Mouse (Mus musculus) 3134 (cell line): Measurements from ENCODE around the gene Coro1b.
A peak's percentile ranks its signal among the peaks of the same experiment; 100 is the strongest.

ENCODE experiments used
- DNase-seq: peaks from one replicate; pipeline ENCODE4 v3.0.0-alpha.2; 2011; ENCODE audit warnings: low spot score; ENCODE audit not compliant: insufficient read length; ENCODE audit errors: extremely low read depth

The Coro1b gene

GRCm38 (mm10) chr19:4154437-4155222 is 6.2 kb downstream of the Coro1b start:
- no peak for DNase-seq

DNA sequence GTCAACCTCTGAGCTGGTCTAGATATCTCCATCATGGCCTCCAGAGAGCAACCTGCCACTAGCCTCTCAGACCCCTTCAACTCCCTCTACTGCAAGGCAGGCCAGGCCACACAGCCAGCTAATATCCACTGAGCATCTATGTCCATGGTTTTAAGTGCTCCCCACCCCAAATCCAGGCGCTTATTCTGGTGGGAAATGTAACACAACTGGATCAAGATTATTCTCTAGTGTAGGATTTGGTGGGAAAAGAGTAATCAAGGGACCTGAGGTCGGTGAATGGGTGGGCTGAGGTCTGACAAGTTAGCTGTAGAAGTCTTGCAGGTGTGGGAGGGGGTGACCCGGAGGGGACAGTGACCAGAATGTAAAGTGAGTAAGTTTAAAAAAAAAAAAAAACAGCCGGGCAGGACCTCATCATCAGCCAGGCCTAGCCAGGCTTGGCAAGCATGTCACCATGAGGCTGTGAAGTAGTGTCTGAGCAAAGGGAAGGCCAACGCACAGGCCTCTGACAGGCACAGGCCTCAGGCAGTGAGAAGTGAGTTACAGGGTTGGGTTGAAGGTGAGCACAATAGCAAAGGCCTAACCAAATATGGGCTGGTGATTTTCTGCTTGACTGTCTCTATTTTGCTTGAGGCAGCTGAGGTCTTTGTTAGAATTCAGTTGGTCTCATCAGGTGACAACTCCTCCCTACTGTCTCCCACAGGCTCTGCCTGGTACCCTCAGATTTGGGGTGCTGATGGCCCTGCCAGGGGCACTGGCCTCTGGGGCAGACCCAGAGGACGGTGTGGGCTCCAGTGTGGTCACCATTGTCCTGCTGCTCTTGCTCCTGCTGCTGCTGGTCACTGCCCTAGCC is 7.0 kb downstream of the Coro1b start:
- no peak for DNase-seq

DNA sequence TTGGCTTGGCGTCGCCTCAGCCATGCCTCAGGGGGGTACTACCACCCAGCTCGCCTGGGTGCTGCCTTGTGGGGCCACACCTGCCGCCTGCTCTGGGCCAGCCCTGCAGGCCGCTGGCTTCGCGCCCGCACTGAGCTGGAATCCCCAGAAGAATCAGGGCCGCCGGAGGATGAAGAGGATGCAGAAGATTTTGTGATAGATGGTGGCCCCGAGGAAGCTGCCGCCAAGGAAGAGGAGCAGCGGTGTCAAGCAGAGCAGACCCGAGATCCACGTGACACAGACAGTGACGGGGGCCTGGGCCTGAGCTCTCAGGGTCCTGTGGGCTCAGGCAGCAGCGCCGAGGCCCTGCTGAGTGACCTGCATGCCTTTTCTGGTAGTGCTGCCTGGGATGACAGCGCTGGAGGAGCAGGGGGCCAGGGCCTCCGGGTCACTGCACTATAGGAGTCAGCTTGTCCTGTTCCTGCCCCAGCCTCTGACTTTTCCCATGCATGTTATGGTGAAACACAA is 7.7 kb downstream of the Coro1b start:
- DNase-seq = no peak

DNA sequence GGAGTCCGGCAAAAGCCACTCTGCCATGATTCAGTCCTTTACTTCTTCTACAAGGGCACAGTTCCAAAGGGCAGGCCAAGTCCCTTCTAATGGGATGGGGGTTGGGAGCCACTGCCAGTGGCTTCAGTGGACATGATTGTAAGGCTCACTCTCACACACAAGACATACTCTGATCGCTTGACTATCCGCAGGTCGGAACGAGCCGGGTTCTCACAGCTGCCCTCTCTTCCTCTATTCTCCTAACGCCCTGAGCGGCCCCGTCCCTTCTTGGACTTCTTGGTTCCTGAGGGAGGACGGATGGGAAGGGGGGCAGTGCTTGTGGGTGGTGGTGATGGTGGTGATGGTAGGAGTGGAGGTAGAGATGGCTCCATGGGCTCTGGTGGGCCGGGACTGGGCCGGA is 8.4 kb downstream of the Coro1b start:
- DNase-seq = no peak

GRCm38 (mm10) chr19:4159049-4159448 is 10.6 kb downstream of the Coro1b start:
- no peak for DNase-seq

GRCm38 (mm10) chr19:4162646-4163542 is 14.5 kb downstream of the Coro1b start, which contains the start of gene Rps6kb2:
Gene Rps6kb2 (minus strand): TSS chr19:4163354.
- DNase-seq = peak; percentile 85

- DNase-seq = no peak
Observed at GRCm38 (mm10) chr19:4163543-4163887, 15.1 kb downstream of the Coro1b start.

GRCm38 (mm10) chr19:4164100-4164499 is 15.7 kb downstream of the Coro1b start:
- no peak for DNase-seq

DNA sequence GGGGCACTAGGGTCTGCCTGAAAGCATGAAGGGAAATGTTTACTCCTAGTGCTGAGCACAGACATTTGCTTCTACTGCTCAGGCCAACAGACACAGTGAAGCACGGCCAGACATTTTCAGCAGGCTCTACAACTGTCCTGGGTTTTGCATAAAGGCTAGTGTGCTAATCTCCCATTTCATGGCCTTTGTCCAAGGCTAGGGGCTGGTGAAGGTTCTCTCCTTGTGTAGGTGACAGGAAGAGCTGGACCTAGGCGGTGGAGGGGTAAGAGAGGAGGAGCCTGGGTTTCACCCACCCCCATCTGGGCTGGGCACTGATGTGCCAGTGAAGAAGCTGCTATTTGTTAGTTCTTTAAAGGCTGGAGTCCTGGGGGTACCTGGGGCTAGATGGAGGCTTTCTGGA is 16.3 kb downstream of the Coro1b start:
- no peak for DNase-seq

GRCm38 (mm10) chr19:4166678-4167476 is 18.5 kb downstream of the Coro1b start:
- no peak for DNase-seq

GRCm38 (mm10) chr19:4169378-4169784 is 21.0 kb downstream of the Coro1b start:
- peak; percentile 99 for DNase-seq

DNA sequence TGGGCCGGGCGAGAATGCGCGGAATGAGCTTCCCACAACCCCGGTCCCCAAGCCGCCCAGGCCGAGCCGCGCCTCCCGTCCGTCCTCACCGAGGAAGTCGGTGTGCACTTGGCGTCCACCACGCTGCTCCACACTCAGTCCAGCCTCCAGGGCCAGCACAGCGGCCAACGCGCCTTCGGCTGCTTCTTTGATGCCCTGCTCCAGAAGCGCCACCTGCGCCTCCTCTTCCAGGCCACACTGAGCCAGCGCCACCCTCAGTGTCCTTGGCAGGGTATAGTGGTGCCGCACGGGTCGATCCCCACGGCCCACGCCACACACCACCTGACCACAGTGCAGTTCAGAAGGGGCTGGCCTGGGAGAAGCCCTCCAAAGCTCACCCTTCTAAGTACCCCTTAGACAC is 21.4 kb downstream of the Coro1b start:
- DNase-seq = no peak

- DNase-seq = no peak
Observed at GRCm38 (mm10) chr19:4170723-4171392, 22.4 kb downstream of the Coro1b start.

GRCm38 (mm10) chr19:4171393-4172290 is 23.2 kb downstream of the Coro1b start:
- peak; percentile 73 for DNase-seq

DNA sequence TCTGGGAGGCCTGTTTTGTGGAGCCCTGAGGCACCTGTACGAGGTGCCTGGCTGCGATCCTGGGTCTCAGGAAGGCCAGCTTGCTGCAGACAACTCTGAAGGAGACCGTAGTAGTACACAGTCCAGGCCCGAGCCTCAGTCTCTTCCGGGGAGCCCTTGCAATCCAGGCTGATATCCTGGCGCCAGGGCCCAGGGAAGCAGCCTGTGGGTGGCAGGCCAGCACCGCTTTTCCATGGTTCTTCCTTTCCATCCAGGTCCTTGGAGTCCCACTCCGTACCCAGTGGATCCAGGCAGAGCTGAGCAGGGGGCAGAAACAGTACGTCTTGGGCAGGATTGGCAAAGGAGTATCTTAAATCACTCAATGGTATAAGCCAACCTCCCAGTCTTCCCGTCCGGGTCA is 24.5 kb downstream of the Coro1b start:
- DNase-seq = no peak

DNA sequence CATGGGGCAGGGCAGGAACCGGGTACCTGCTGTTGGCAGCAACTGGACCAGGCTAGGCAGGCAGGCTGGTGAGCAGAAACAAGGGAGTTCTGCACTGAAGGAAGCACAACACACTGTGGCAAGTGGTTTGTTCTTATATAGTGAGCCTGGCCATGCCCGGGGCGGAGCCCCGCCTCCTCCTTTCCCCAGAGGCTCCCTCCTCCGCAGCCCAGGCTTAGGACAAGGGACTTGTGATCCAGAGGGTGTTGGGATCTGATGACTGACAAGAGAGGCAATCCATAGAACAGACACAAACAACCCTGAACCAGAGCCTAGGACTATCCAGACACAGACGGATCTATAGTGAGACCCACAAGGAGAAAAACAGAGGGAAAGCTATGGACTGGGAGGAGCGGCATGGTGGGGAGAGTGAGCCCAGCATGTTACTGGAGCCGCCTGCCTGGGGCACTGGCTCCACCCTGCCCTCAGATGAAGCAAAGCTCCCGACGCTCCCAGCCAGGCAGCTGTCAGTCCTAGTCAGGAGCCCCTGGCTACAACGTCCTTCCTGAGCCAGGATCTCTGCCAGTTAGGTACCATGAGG is 27.0 kb downstream of the Coro1b start, which contains the start of gene Carns1:
Carns1 (minus strand) TSS at position 112 of the 580 bp plus-strand sequence.
- DNase-seq = peak; percentile 80

- DNase-seq = no peak
Observed at GRCm38 (mm10) chr19:4180411-4180810, 32.0 kb downstream of the Coro1b start.

DNA sequence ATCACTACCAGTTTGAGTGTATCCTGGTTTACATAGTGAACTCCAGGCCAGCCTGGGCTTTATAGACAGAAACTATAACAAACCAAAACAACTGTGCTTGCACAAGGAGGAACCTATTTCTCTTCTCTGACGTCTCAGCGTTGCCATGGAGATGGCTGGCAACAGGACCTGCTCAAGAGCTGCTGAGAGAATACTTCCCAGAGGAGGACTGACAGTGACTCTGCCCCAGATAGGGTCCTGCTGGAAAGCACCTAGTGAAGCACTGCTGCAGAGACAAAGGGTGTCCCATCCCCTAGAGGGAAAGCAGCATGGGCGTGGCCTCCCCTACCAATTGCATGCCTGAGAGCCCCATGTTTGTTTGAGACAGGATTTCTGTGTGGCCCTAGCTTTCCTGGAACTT is 33.5 kb downstream of the Coro1b start:
- no peak for DNase-seq
